Mouse (Mus musculus) hematopoietic stem cell, adult 5-6 weeks (primary cell): ENCODE results near the gene Tcf19. TPM values are rescaled to one million over a fixed set of nuclear protein-coding genes. Genes with fewer than 3 reads are reported as not detected.
"Not testable (repeated sequence)": the region's sequence is repeated elsewhere in the genome, so short reads cannot be mapped to it uniquely, and the experiment has no call there.

Experiments used
- ATAC-seq, 2 experiments: fragments of 125-278 bp in 1 of 2; replicated peaks in 1 of 2; 2 replicates each; pipeline ENCODE4 v1.8.0; 2016 to 2017; ENCODE audit warnings: inconsistent platforms in 2 of 2, mild to moderate bottlenecking in 2 of 2, moderate number of reproducible peaks in 2 of 2, low read depth in 1 of 2, moderate TSS enrichment in 1 of 2; ENCODE audit not compliant: low FRiP score in 2 of 2, poor library complexity in 2 of 2, severe bottlenecking in 2 of 2, insufficient read depth in 1 of 2, low TSS enrichment in 1 of 2
- total RNA-seq: library from RNA; stranded (forward); fragments of 172-1452, 232-1000 nt; gene quantifications from 2 replicates; pipeline ENCODE4 v1.2.3, GENCODE M21; 2017

The Tcf19 gene
- total RNA-seq, 1 experiment from 2014 or later: 8.0 TPM

DNA sequence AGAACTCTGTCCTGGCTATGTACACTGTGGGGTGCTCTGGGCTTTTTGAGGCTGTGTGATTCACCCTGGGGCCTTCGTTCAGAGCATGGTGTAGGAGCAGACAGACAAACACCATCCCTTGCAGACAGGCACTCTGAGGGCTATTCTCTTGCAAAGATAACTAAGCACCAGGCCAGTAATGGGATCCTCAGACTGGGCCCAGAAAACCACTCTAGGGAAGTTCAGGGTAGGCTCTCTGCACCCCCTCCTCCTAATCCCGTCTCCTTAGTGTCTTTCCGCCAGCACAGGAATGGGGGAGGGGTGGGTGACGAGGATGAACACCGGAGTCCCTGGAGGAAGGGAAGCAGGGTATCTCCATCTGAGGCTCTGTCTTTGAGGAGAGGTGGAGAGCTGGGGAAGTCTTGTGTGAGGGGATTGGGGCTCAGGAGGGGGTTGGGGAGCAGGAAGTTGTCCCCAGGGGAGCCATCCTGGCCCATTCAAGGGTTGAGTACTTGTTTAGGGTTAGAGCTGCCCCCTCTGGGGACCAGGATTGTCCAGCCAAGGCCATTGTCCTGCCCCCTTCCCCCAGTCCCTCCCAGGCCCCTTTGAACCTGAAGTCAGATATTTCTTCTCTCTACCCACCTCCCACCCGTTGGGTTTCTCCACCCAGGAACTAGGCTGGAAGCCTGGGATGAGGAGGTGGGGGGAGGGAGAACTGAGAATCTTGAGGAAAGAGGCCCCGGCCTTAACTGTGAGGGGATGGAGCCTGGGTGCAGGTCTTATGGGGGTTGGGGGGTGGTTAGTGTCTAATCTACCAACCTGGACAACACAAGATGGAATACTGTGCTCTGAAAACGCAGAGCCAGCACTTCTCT lies 11.8 kb downstream of the Tcf19 start:
- no peak for ATAC-seq

DNA sequence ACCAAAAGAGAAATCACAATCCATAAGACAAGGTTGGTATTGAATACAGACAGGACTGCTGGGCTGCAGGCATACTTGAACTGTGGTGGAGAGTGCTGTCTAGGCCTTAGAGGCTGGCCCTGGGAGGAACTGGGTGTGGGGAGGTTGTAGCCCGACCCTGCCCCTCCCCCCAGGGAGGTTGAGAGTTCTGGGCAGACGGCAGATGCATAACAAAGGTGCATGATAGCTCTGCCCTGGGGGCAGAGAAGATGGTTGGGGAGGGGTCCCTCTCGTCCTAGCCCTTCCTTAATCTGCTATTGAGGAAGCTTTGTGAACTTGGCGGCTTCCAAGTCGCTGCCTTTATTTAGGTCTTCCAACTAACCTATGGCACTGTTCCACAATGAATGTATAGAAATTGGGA lies 12.8 kb downstream of the Tcf19 start:
- ATAC-seq: no peak

DNA sequence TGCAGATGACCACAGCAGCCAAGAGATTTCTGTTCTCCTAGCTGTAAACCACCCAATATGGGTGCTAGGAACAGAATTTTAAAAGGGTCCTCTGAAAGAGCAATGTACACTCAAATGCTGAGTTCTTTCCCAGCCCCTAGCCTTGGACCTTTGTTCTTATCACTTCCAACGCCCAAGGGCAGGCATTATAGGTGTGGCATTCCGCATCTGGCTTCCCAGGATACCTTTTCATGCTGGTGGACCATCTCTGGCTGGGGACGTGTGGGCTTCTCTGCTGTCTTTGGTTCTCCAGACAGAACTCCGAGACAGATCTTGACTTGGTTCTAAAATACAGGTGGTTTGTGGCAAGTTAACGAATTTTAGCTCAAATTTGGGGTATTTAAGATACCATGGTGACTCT lies 13.9 kb downstream of the Tcf19 start:
- no peak for ATAC-seq

DNA sequence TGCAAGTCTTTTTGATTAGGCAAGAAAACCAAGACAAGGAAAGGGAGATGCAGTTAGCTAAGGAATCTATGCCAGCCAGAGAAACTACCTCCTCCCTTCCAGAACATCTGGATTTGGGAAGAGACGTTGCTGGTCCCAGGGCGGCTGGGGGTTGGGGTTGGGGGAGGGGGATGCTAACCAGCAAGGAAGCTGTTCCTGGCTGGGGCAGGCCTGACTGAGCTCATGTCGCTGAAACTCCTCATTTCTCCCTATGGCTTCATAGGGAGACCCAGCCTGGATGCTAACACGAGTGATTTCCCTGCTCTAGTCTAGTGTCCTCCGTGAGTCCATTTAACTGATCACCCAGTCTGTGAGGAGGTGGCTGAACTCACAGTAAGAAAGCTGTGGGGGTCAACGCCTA lies 14.4 kb downstream of the Tcf19 start:
- no peak for ATAC-seq

DNA sequence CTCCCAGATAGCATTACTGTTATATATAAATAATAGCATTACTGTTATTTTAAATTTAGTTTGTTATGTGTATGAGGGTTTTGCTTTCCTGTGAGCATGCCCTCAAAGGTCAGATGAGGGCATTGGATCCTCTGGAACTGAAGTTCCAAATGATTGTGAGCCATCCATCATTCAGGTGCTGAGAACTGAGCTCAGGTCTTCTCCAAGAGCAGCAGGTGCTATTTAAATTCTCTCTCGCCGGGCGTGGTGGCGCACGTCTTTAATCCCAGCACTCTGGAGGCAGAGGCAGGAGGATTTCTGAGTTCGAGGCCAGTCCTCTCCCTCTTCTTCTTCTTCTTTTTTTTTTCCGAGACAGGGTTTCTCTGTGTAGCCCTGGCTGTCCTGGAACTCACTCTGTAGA lies 19.5 kb downstream of the Tcf19 start:
- ATAC-seq: no peak

DNA sequence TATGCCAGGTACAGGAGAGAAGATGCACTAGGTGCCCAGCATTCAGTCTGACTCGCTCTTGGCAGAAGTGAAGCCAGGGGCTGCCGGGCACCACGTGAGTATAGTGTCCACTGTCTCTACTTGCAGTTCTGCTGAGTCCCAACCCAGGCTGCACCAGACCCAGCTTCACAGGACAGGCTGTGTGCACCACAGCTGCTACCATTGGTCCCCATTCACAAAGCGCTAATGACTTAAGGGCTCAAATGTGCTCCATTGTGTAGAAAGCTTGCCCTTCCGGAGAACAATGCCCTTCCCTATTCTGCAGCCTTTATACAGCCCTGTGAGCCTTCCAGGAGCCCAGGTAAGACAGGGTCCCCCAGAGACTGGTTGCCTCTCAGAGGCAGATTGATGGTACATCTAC lies 26.3 kb downstream of the Tcf19 start:
- ATAC-seq: no peak

DNA sequence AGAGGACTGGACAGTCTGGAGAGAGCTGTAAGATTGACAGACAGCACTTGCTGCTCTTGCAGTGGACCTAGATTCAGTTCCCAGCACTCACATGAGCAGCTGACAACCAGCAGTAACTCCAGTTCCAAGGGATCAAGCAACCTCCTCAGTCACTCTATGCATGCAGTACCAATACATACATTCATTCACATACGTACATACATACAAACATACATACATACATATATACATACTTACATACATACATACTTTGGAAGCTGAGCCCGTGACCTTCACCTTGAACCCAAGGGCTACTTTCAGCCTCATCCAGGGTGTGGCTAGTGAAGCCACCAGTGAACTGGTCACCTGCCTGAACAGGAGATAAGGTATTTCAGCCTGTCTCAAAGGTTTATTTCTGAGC lies 28.6 kb downstream of the Tcf19 start:
- ATAC-seq: no peak

DNA sequence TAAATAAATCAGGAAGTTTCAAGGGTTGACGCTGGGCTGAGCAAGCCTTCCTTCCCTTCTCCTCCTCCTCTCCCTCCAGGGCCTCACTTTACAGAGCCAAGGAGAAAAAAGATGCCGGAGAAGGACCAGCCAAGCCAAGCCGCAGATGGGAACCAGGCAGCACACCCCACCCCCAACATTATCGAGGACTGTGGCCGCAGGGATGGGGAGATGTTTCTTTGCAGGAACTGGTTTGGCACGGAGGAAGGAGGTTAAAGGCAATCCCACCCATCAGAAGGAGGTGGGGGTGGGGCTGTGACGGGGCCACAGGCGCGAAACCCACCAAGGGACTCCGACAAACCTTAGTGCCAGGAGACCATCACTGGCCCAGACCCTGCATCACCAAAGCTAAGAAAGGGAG lies 29.9 kb downstream of the Tcf19 start:
- no peak for ATAC-seq

DNA sequence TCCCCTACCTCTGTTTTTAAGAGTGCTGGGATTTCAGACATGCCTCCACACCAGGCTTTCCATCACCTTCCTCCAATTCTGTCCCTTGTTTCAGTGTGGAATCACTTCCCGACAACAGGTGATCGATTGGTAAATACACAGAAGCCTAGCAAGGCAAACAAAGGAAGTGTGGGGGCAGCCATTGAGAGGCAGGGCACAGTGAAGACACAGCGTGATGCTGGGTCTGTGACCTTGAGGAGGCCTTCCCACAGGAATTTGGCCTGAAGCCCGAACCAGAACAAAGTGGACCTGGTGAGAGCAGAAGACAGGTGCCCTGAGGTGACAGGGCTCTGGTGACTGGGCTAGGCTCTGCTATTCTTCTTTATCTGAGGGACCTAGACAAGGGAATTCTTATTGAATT lies 30.9 kb downstream of the Tcf19 start:
- ATAC-seq: no peak

DNA sequence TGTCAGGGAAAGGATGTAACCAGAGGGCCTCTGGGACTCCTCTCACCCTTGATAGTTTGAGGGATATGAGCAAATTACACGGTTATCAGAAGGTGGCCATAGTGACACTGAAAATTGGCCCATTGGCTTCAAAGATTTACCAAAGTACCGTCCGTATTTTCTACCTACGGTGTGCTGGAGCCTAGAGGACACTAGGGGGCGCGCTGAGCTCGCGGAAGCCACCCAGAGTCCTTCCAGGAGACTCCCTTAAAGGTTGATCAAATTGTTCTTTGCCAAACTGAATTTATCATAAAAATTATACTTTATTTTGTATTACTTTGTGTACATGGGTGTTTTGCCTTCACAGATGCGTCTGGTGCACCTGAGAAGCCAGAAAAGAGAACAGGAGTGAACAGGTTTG lies 32.6 kb downstream of the Tcf19 start:
- ATAC-seq: peak; percentile 72 to 73; a peak in 2 of 4 replicates

DNA sequence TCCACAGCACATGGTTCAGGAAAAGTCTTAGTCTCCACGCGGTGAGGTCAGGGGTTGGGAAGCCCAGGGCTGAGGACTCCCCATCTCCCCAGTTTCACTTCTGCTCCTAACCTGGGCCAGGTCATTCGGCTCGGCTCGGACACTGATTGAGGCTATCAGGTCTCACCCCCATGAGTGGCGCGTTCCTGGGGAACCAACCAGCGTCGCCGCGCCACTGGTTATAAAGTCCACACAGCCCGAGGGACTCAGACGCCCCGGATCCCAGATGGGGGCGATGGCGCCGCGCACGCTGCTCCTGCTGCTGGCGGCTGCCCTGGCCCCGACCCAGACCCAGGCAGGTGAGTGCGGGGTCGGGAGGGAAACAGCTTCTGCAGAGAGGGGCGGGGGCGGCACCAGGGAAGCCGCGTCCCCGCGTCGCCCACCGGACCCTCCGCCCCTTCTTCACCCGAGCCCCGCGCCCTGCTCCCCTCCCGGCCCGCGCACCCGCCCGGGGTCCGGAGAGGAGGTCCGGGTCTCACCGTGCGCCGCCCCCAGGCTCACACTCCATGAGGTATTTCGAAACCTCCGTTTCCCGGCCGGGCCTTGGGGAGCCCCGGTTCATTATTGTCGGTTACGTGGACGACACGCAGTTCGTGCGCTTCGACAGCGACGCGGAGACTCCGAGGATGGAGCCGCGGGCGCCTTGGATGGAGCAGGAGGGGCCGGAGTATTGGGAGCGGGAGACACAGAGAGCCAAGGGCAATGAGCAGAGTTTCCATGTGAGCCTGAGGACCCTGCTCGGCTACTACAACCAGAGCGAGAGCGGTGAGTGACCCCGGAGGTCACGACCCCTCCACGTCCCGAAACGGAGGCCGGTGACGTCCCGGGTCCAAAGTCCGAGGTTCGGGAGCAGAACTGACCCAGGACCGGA lies 46.5 kb downstream of the Tcf19 start, which contains the start of gene H2-Q10:
H2-Q10 (plus strand) TSS at position 248 of the 910 bp plus-strand sequence.
- ATAC-seq: no peak

DNA sequence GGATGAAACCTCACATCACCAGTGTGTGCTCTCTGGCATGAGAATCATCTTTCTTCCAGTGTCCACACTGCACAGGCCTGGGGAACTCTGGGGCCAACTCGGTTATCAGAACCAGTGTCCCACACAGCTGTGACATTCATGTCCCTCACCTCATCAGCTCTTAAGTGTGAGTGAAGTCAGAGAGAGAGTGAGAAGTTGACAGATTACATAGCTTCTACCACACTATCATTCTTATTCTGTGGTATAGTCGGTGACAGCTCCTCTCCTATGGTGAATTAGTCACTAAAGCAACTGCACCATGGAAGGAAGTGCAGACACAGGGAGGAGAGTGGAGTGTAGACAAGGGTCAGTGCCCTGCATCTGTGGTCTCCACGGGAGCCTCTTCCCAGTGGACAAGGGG lies 47.7 kb downstream of the Tcf19 start:
- ATAC-seq: not testable (repeated sequence)

DNA sequence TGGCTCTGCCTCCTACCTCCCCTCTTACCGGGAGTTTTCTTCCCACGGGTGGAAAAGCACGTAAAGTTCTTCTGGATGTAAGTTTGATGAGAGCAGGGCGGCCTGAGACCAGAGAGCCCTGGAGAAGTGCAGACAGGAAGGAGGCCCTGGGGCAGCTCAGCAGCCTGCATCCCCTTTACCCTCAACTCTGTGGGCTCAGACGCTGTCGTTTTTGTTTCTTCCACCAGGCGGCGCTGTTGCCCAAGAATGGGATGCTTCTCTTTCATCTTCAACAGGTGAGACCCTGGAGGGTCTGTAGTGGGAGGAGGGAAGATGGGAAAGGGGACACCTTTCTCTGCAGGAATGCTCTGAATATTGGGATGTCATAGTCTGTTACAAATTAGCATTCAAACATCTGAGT lies 51.0 kb downstream of the Tcf19 start:
- ATAC-seq: 0 out of 4 replicates have a peak, but pooled peaks of 1 of the 2 experiments have one; percentile 47

Other genes with a start within 250 kb of the Tcf19 start
- gene H2-Q1, start 196.4 kb downstream of the Tcf19 start, total RNA-seq: 0.25 TPM in 1 of 2 replicates, not detected in the other
- not detected in 2 replicates for gene H2-Q2, start 174.6 kb downstream of the Tcf19 start, total RNA-seq
- 110 and 133 TPM in 2 replicates for gene H2-Q4, start 137.2 kb downstream of the Tcf19 start, total RNA-seq
- 200 and 221 TPM in 2 replicates for gene H2-Q6, start 92.0 kb downstream of the Tcf19 start, total RNA-seq
- gene H2-Q7, start 77.7 kb downstream of the Tcf19 start, total RNA-seq: 156 and 169 TPM in 2 replicates
- 0.25 and 2.8 TPM in 2 replicates for gene H2-Q10, start 46.7 kb downstream of the Tcf19 start, total RNA-seq
- 0.31 and 0.45 TPM in 2 replicates for gene Pou5f1, start 10.8 kb downstream of the Tcf19 start, total RNA-seq
- gene Cchcr1, start 276 bp upstream of the Tcf19 start, total RNA-seq: 9.4 and 14.5 TPM in 2 replicates
- not detected in 2 replicates for gene Psors1c2, start 16.4 kb upstream of the Tcf19 start, total RNA-seq
- not detected in 2 replicates for gene Cdsn, start 35.3 kb upstream of the Tcf19 start, total RNA-seq
- gene 2300002M23Rik, start 50.6 kb upstream of the Tcf19 start, total RNA-seq: not detected in 2 replicates
- gene Sfta2, start 84.7 kb upstream of the Tcf19 start, total RNA-seq: not detected in 2 replicates
- gene Gm9573, start 109.8 kb upstream of the Tcf19 start, total RNA-seq: not detected in 2 replicates
- gene Mucl3, start 126.9 kb upstream of the Tcf19 start, total RNA-seq: not detected in 2 replicates
- 11.3 and 12.6 TPM in 2 replicates for gene Vars2, start 150.8 kb upstream of the Tcf19 start, total RNA-seq
- 14.1 and 17.3 TPM in 2 replicates for gene Gtf2h4, start 156.9 kb upstream of the Tcf19 start, total RNA-seq
- gene Ddr1, start 187.8 kb upstream of the Tcf19 start, total RNA-seq: 0.75 TPM in 1 of 2 replicates, not detected in the other